Mouse (Mus musculus) hindbrain, embryonic 12.5 days (tissue): ENCODE measurements around the gene Itga6. TPM values are rescaled to one million over a fixed set of nuclear protein-coding genes. Genes with fewer than 3 reads are reported as not detected.
A peak's percentile ranks its signal among the peaks of the same experiment; 100 is the strongest.

Experiments
- ATAC-seq: fragments of 200-750 bp; cut with Nextera tagmentation; 2 replicates; pipeline ENCODE4 v1.8.0; 2017; ENCODE audit warnings: moderate TSS enrichment; ENCODE audit not compliant: low FRiP score
- H3K27ac ChIP-seq: fragments of 300-500 bp; sonication (generic); 2 replicates; pipeline ENCODE4 v1.5.1; 2016; ENCODE audit warnings: mild to moderate bottlenecking
- H3K27me3 ChIP-seq: fragments of 300-500 bp; sonication (generic); 2 replicates; pipeline ENCODE4 v1.6.1; 2016; ENCODE audit warnings: mild to moderate bottlenecking
- H3K36me3 ChIP-seq: fragments of 300-500 bp; sonication (generic); 2 replicates; pipeline ENCODE4 v1.6.1; 2016; ENCODE audit warnings: mild to moderate bottlenecking
- H3K4me1 ChIP-seq: fragments of 300-500 bp; sonication (generic); 2 replicates; pipeline ENCODE4 v1.6.1; 2016
- H3K4me2 ChIP-seq: fragments of 300-500 bp; sonication (generic); replicated peaks from 2 replicates; pipeline ENCODE4 v1.6.1; 2016; ENCODE audit warnings: mild to moderate bottlenecking
- H3K4me3 ChIP-seq: fragments of 300-500 bp; sonication (generic); 2 replicates; pipeline ENCODE4 v1.5.1; 2016; ENCODE audit warnings: mild to moderate bottlenecking
- H3K9ac ChIP-seq: fragments of 300-500 bp; sonication (generic); 2 replicates; pipeline ENCODE4 v1.6.1; 2016; ENCODE audit warnings: mild to moderate bottlenecking, moderate library complexity
- H3K9me3 ChIP-seq: fragments of 300-500 bp; sonication (generic); replicated peaks from 2 replicates; pipeline ENCODE4 v1.6.1; 2016; ENCODE audit warnings: mild to moderate bottlenecking
- WGBS: fragments of 180-500 bp; shearing (Covaris S2); methylation state at CpG from one replicate; pipeline ENCODE4 v1.1.7; 2016; 5-methylcytosine and 5-hydroxymethylcytosine counted together
- polyA plus RNA-seq: library from polyadenylated mRNA; unstranded; fragments of >200 nt; fragmentation: Nextera tagmentation; extraction: Ambion mirVana; gene quantifications from 2 replicates; pipeline ENCODE4 v1.2.1, GENCODE M21; 2016

Gene Itga6
- polyA plus RNA-seq, 1 experiment from 2014 or later: 34.6 TPM

- WGBS: 37% methylated on average over 3 of the region's 3 CpGs
- peaks cover 3% of the 10 kb centered on the region; the same call in 1 of the 2 replicates for H3K27me3 ChIP-seq
- H3K4me3 ChIP-seq: no peak overlapping the region
- H3K36me3 ChIP-seq: no peaks in the 10 kb centered on the region
- H3K9me3 ChIP-seq: no peaks in the 10 kb centered on the region
- H3K27ac ChIP-seq: no peak overlapping the region
- H3K4me1 ChIP-seq: peaks cover 21% of the 10 kb centered on the region
- H3K9ac ChIP-seq: no peak overlapping the region
- ATAC-seq: no peak
- no peak overlapping the region for H3K4me2 ChIP-seq
Measured at GRCm38 (mm10) chr2:71814016-71814415, 68.6 kb downstream of the Itga6 start.

GRCm38 (mm10) chr2:71815279-71815678, 69.9 kb downstream of the Itga6 start:
- no peak for ATAC-seq
- H3K36me3 ChIP-seq: no peaks in the 10 kb centered on the region
- H3K4me2 ChIP-seq: no peak overlapping the region
- WGBS: 17% methylated on average over 5 of the region's 5 CpGs
- no peaks in the 10 kb centered on the region for H3K9me3 ChIP-seq
- peaks cover 3% of the 10 kb centered on the region; the same call in 1 of the 2 replicates for H3K27me3 ChIP-seq
- H3K9ac ChIP-seq: peak overlapping the region; percentile 8; the same call in 1 of the 2 replicates
- peaks cover 21% of the 10 kb centered on the region for H3K4me1 ChIP-seq
- no peak overlapping the region for H3K4me3 ChIP-seq
- H3K27ac ChIP-seq: no peak overlapping the region

- H3K4me3 ChIP-seq: no peak overlapping the region
- no peak for ATAC-seq
- WGBS: 39% methylated on average over 14 of the region's 14 CpGs
- peaks cover 3% of the 10 kb centered on the region; the same call in 1 of the 2 replicates for H3K27me3 ChIP-seq
- no peaks in the 10 kb centered on the region for H3K36me3 ChIP-seq
- no peak overlapping the region for H3K27ac ChIP-seq
- no peak overlapping the region; the same call in 1 of the 2 replicates for H3K4me2 ChIP-seq
- H3K9ac ChIP-seq: no peak overlapping the region
- no peaks in the 10 kb centered on the region for H3K9me3 ChIP-seq
- H3K4me1 ChIP-seq: peaks cover 21% of the 10 kb centered on the region
Measured at GRCm38 (mm10) chr2:71816391-71817041, 71.1 kb downstream of the Itga6 start.

GRCm38 (mm10) chr2:71824146-71824545, 78.7 kb downstream of the Itga6 start:
- Histone ChIP-seq H3K9me3 (no peaks in the 10 kb centered on the region), H3K27ac (no peak overlapping the region), H3K36me3 (no peaks in the 10 kb centered on the region), H3K4me2 (no peak overlapping the region), H3K27me3 (no peaks in the 10 kb centered on the region), H3K4me3 (no peak overlapping the region), H3K9ac (no peak overlapping the region), H3K4me1 (0 out of 2 replicates have a peak, but pooled peaks cover 3% of the 10 kb centered on the region)
- ATAC-seq: no peak
- 45% methylated on average over 13 of the region's 13 CpGs for WGBS

GRCm38 (mm10) chr2:71827711-71828110, 82.3 kb downstream of the Itga6 start:
- Histone ChIP-seq H3K4me2 (no peak overlapping the region), H3K4me3 (no peak overlapping the region), H3K9ac (no peak overlapping the region), H3K27ac (no peak overlapping the region), H3K36me3 (no peaks in the 10 kb centered on the region), H3K4me1 (0 out of 2 replicates have a peak, but pooled peaks cover 3% of the 10 kb centered on the region), H3K27me3 (no peaks in the 10 kb centered on the region), H3K9me3 (no peaks in the 10 kb centered on the region)
- 73% methylated on average over 13 of the region's 13 CpGs for WGBS
- ATAC-seq: no peak

- Histone ChIP-seq H3K9me3 (no peaks in the 10 kb centered on the region), H3K4me1 (0 out of 2 replicates have a peak, but pooled peaks cover 3% of the 10 kb centered on the region), H3K4me3 (no peak overlapping the region), H3K27me3 (no peaks in the 10 kb centered on the region), H3K9ac (no peak overlapping the region), H3K4me2 (no peak overlapping the region), H3K27ac (no peak overlapping the region), H3K36me3 (no peaks in the 10 kb centered on the region)
- ATAC-seq: no peak
- 53% methylated on average over 11 of the region's 11 CpGs for WGBS
Measured at GRCm38 (mm10) chr2:71828928-71829327, 83.5 kb downstream of the Itga6 start.

- Histone ChIP-seq H3K27ac (no peak overlapping the region), H3K4me1 (no peaks in the 10 kb centered on the region), H3K4me2 (no peak overlapping the region), H3K9ac (no peak overlapping the region), H3K27me3 (no peaks in the 10 kb centered on the region), H3K9me3 (no peaks in the 10 kb centered on the region), H3K4me3 (no peak overlapping the region), H3K36me3 (no peaks in the 10 kb centered on the region)
- ATAC-seq: no peak
- 87% methylated on average over 6 of the region's 6 CpGs for WGBS
Measured at GRCm38 (mm10) chr2:71833626-71834025, 88.2 kb downstream of the Itga6 start.

GRCm38 (mm10) chr2:71834371-71834770, 89.0 kb downstream of the Itga6 start:
- Histone ChIP-seq H3K27me3 (no peaks in the 10 kb centered on the region), H3K27ac (no peak overlapping the region), H3K9ac (no peak overlapping the region), H3K9me3 (no peaks in the 10 kb centered on the region), H3K4me1 (no peaks in the 10 kb centered on the region), H3K36me3 (no peaks in the 10 kb centered on the region), H3K4me2 (no peak overlapping the region), H3K4me3 (no peak overlapping the region)
- 76% methylated on average over 7 of the region's 7 CpGs for WGBS
- ATAC-seq: no peak

- Histone ChIP-seq H3K27me3 (no peaks in the 10 kb centered on the region), H3K9me3 (no peaks in the 10 kb centered on the region), H3K4me2 (no peak overlapping the region), H3K36me3 (no peaks in the 10 kb centered on the region), H3K4me1 (no peaks in the 10 kb centered on the region), H3K9ac (no peak overlapping the region), H3K27ac (no peak overlapping the region), H3K4me3 (no peak overlapping the region)
- ATAC-seq: no peak
- WGBS: 93% methylated on average over 8 of the region's 8 CpGs
Measured at GRCm38 (mm10) chr2:71835556-71835955, 90.1 kb downstream of the Itga6 start.

- H3K27ac ChIP-seq: no peak overlapping the region
- H3K4me1 ChIP-seq: no peaks in the 10 kb centered on the region
- H3K9ac ChIP-seq: no peak overlapping the region
- no peaks in the 10 kb centered on the region for H3K27me3 ChIP-seq
- no peaks in the 10 kb centered on the region for H3K36me3 ChIP-seq
- ATAC-seq: no peak
- no peak overlapping the region for H3K4me3 ChIP-seq
- H3K4me2 ChIP-seq: no peak overlapping the region
- no peaks in the 10 kb centered on the region for H3K9me3 ChIP-seq
- 88% methylated on average over 4 of the region's 4 CpGs for WGBS
Measured at GRCm38 (mm10) chr2:71836232-71836631, 90.8 kb downstream of the Itga6 start.

GRCm38 (mm10) chr2:71837261-71837660, 91.8 kb downstream of the Itga6 start:
- no peak overlapping the region for H3K27ac ChIP-seq
- no peak for ATAC-seq
- H3K4me3 ChIP-seq: no peak overlapping the region
- H3K9ac ChIP-seq: no peak overlapping the region
- no peaks in the 10 kb centered on the region for H3K9me3 ChIP-seq
- H3K27me3 ChIP-seq: no peaks in the 10 kb centered on the region
- H3K4me1 ChIP-seq: no peaks in the 10 kb centered on the region
- H3K4me2 ChIP-seq: no peak overlapping the region
- WGBS: 59% methylated on average over 4 of the region's 4 CpGs
- no peaks in the 10 kb centered on the region for H3K36me3 ChIP-seq

GRCm38 (mm10) chr2:71837791-71838190, 92.4 kb downstream of the Itga6 start:
- no peak overlapping the region for H3K27ac ChIP-seq
- no peak for ATAC-seq
- no peaks in the 10 kb centered on the region for H3K27me3 ChIP-seq
- 37% methylated on average over 6 of the region's 6 CpGs for WGBS
- H3K4me2 ChIP-seq: no peak overlapping the region
- H3K36me3 ChIP-seq: no peaks in the 10 kb centered on the region
- no peaks in the 10 kb centered on the region for H3K4me1 ChIP-seq
- no peak overlapping the region for H3K4me3 ChIP-seq
- no peak overlapping the region for H3K9ac ChIP-seq
- H3K9me3 ChIP-seq: no peaks in the 10 kb centered on the region

- Histone ChIP-seq H3K4me3 (no peak overlapping the region), H3K4me2 (no peak overlapping the region), H3K36me3 (no peaks in the 10 kb centered on the region), H3K9ac (no peak overlapping the region), H3K9me3 (no peaks in the 10 kb centered on the region), H3K27me3 (no peaks in the 10 kb centered on the region), H3K4me1 (no peaks in the 10 kb centered on the region), H3K27ac (no peak overlapping the region)
- 84% methylated on average over 9 of the region's 9 CpGs for WGBS
- ATAC-seq: no peak
Measured at GRCm38 (mm10) chr2:71843316-71843715, 97.9 kb downstream of the Itga6 start.
